Mouse (Mus musculus) bone marrow, adult 2 months (tissue): ENCODE results near the gene Tmem178. TPM values are rescaled to one million over a fixed set of nuclear protein-coding genes. Genes with fewer than 3 reads are reported as not detected.

Experiments
- H3K27ac ChIP-seq: fragments of 200-500 bp; 2 replicates; pipeline ENCODE4 v1.5.1; 2012; ENCODE audit warnings: low read depth, mild to moderate bottlenecking, control low read depth, inconsistent platforms, low read length; ENCODE audit not compliant: control insufficient read depth, poor library complexity, insufficient read depth
- H3K4me1 ChIP-seq: fragments of 200-500 bp; 2 replicates; pipeline ENCODE4 v1.6.1; 2011; ENCODE audit warnings: low read length; ENCODE audit not compliant: control insufficient read depth, insufficient read depth
- H3K4me3 ChIP-seq: fragments of 200-500 bp; replicated peaks from 2 replicates; pipeline ENCODE3; 2011; ENCODE audit warnings: mild to moderate bottlenecking, low read depth, low read length, control low read depth; ENCODE audit not compliant: control insufficient read depth
- CTCF ChIP-seq: fragments of 200-500 bp; IDR thresholded peaks from 2 replicates; pipeline ENCODE4 v1.5.1; 2011; ENCODE audit warnings: low read length, control low read depth; ENCODE audit not compliant: control insufficient read depth, insufficient read depth
- POLR2A ChIP-seq: fragments of 200-500 bp; IDR thresholded peaks from 2 replicates; pipeline ENCODE4 v1.6.1; 2011; ENCODE audit warnings: low read depth, mild to moderate bottlenecking, control low read depth, low read length, borderline replicate concordance; ENCODE audit not compliant: control insufficient read depth
- WGBS: fragments of 180-500 bp; shearing (Covaris S2); methylation state at CpG from one replicate; pipeline ENCODE4 v1.1.7; 2018; 5-methylcytosine and 5-hydroxymethylcytosine counted together
- polyA plus RNA-seq: library from polyadenylated mRNA; stranded (reverse); fragments of >200 nt; gene quantifications from 2 replicates; pipeline ENCODE4 v1.2.4, GENCODE M21; 2011; ENCODE audit warnings: low replicate concordance; ENCODE audit not compliant: missing spikeins, insufficient read depth, insufficient read length

The Tmem178 gene
- polyA plus RNA-seq, result 0.57 and 3.0 TPM in 2 replicates

- no peaks in the 10 kb centered on the region for H3K4me1 ChIP-seq
- no peak for TF ChIP-seq CTCF
- no peak for TF ChIP-seq POLR2A
- H3K4me3 ChIP-seq, result no peak within 1 kb of the TSS
- WGBS, result under 1% methylated on average over 79 of the region's 84 CpGs
- H3K27ac ChIP-seq, result no peak within 1 kb of the TSS; the same call in 1 of the 2 replicates
Observed at GRCm38 (mm10) chr17:80944530-80945198, at the start of gene Tmem178. Gene Tmem178 (plus strand): TSS chr17:80944632.

GRCm38 (mm10) chr17:80896481-80896880 is 48.0 kb upstream of the Tmem178 start:
- H3K27ac ChIP-seq, result no peak overlapping the region
- no peak for TF ChIP-seq POLR2A
- no peak for TF ChIP-seq CTCF
- peaks cover 4% of the 10 kb centered on the region for H3K4me1 ChIP-seq
- WGBS, result 52% methylated on average over 2 of the region's 2 CpGs
- H3K4me3 ChIP-seq, result no peak overlapping the region

DNA sequence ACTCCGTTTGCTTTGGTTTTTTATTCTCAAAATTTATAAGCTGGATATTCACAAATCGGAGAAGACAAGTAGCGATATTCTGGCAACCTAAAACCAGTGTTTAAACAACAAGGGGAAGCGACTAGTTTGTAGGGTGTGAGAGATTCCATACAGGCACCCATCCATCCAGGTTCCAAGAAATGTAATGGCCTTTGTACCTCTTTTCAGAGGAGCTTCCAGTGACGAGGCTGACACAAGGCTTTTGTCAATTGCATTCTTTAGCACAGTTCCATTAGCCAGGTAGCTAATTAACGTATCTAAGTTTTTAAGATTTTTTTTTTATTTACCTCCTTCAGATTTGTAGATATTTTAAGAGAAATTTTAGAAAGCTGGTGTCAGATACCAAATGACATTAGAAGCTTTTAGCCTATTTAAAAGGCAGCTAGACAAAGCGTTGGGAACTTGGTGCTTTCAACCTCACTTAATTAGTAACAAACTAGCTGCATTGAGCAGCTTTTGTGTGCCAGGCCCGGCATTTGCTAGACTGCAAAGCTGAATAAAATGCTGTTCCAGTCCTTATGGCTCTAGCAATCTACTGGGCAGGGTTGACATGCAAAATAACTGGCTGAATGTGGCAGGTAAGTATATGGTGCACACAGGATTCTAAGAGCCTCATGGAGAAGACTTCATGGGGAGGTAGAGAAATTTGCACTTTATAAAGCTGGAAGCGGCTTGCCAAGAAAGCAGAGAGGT is 46.6 kb upstream of the Tmem178 start:
- H3K27ac ChIP-seq, result no peak overlapping the region
- no peak overlapping the region for H3K4me3 ChIP-seq
- 81% methylated on average over 9 of the region's 9 CpGs for WGBS
- H3K4me1 ChIP-seq, result no peaks in the 10 kb centered on the region; the same call in 1 of the 2 replicates
- no peak for TF ChIP-seq CTCF
- no peak for TF ChIP-seq POLR2A

- H3K4me3 ChIP-seq, result no peak overlapping the region
- 62% methylated on average over 9 of the region's 9 CpGs for WGBS
- TF ChIP-seq POLR2A (no peak), CTCF (no peak)
- H3K27ac ChIP-seq, result no peak overlapping the region
- H3K4me1 ChIP-seq, result no peaks in the 10 kb centered on the region; the same call in 1 of the 2 replicates
Observed at GRCm38 (mm10) chr17:80899513-80900199, 44.8 kb upstream of the Tmem178 start.

- no peak for TF ChIP-seq CTCF
- no peak for TF ChIP-seq POLR2A
- Histone ChIP-seq H3K27ac (no peak overlapping the region), H3K4me1 (no peaks in the 10 kb centered on the region; the same call in 1 of the 2 replicates), H3K4me3 (no peak overlapping the region)
- WGBS, result 71% methylated on average over 2 of the region's 2 CpGs
Observed at GRCm38 (mm10) chr17:80900200-80900520, 44.3 kb upstream of the Tmem178 start.

DNA sequence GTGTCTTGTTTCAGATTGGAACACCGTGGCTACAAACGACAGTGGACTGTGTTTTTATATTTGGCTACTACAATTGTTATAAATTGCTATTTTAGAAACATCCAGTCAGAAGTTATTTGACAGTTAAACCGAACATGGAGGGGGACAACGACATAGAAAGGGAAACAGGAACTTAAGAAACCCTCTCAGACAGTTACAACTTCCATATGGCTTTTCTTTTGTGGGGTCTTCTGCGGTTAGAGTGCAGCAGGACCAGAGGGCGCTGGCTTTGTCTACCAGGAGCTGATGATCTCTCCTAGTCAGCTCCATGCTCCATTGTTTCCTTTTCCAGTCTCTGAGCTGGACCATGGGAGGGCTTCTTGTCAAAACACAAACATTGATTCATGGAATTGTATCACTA is 42.5 kb upstream of the Tmem178 start:
- 18% methylated on average over 6 of the region's 6 CpGs for WGBS
- no peaks in the 10 kb centered on the region; the same call in 1 of the 2 replicates for H3K4me1 ChIP-seq
- H3K4me3 ChIP-seq, result no peak overlapping the region
- no peak overlapping the region for H3K27ac ChIP-seq
- no peak for TF ChIP-seq CTCF
- TF ChIP-seq POLR2A, result no peak

GRCm38 (mm10) chr17:80903121-80903875 is 41.1 kb upstream of the Tmem178 start:
- TF ChIP-seq CTCF (no peak), POLR2A (no peak)
- H3K27ac ChIP-seq, result no peak overlapping the region
- no peak overlapping the region for H3K4me3 ChIP-seq
- 83% methylated on average over 11 of the region's 11 CpGs for WGBS
- H3K4me1 ChIP-seq, result no peaks in the 10 kb centered on the region; the same call in 1 of the 2 replicates
